Mouse (Mus musculus) limb, embryonic 14.5 days (tissue): ENCODE data around the gene Abcg8. TPM values are rescaled to one million over a fixed set of nuclear protein-coding genes. Genes with fewer than 3 reads are reported as not detected.

ENCODE experiments used
- ATAC-seq: fragments of 200-750 bp; cut with Nextera tagmentation; 2 replicates; pipeline ENCODE4 v1.8.0; 2017; ENCODE audit warnings: low read depth, moderate number of reproducible peaks, moderate TSS enrichment; ENCODE audit not compliant: low FRiP score
- DNase-seq: peaks from one replicate; pipeline ENCODE4 v3.0.0-alpha.2; 2015; ENCODE audit warnings: low spot score
- H3K27ac ChIP-seq: fragments of 300-500 bp; sonication (generic); replicated peaks from 2 replicates; pipeline ENCODE4 v1.5.1; 2014; ENCODE audit warnings: low read depth, mild to moderate bottlenecking, low read length, moderate library complexity, mixed read lengths
- H3K27me3 ChIP-seq: fragments of 300-500 bp; sonication (generic); 2 replicates; pipeline ENCODE4 v1.6.1; 2014; ENCODE audit warnings: low read length, mixed read lengths; ENCODE audit not compliant: control insufficient read depth, insufficient read depth
- H3K36me3 ChIP-seq: fragments of 300-500 bp; sonication (generic); 2 replicates; pipeline ENCODE4 v1.6.1; 2014; ENCODE audit warnings: mild to moderate bottlenecking, low read length, moderate library complexity, mixed read lengths; ENCODE audit not compliant: control insufficient read depth, insufficient read depth
- H3K4me1 ChIP-seq: fragments of 300-500 bp; sonication (generic); 2 replicates; pipeline ENCODE4 v1.6.1; 2014; ENCODE audit warnings: antibody characterized with exemption, low read length, mixed read lengths; ENCODE audit not compliant: control insufficient read depth, insufficient read depth
- H3K4me2 ChIP-seq: fragments of 300-500 bp; sonication (generic); replicated peaks from 2 replicates; pipeline ENCODE4 v1.6.1; 2014; ENCODE audit warnings: low read depth, mild to moderate bottlenecking, low read length, moderate library complexity; ENCODE audit not compliant: severe bottlenecking
- H3K4me3 ChIP-seq: fragments of 300-500 bp; sonication (generic); replicated peaks from 2 replicates; pipeline ENCODE4 v1.5.1; 2014; ENCODE audit warnings: low read length
- H3K9ac ChIP-seq: fragments of 300-500 bp; sonication (generic); 2 replicates; pipeline ENCODE4 v1.6.1; 2014; ENCODE audit warnings: mild to moderate bottlenecking, low read depth, low read length, moderate library complexity; ENCODE audit not compliant: severe bottlenecking
- H3K9me3 ChIP-seq: fragments of 300-500 bp; sonication (generic); 2 replicates; pipeline ENCODE4 v1.6.1; 2016; ENCODE audit warnings: low read length; ENCODE audit not compliant: control insufficient read depth
- POLR2A ChIP-seq: fragments of 200-500 bp; IDR thresholded peaks from 2 replicates; pipeline ENCODE4 v1.8.0; 2012; ENCODE audit warnings: inconsistent platforms, mild to moderate bottlenecking, moderate library complexity, borderline replicate concordance; ENCODE audit not compliant: insufficient read depth, insufficient read length; ENCODE audit errors: extremely low read depth
- WGBS: fragments of 180-500 bp; shearing (Covaris S2); extraction: QIAGEN DNeasy Blood & Tissue Kit; methylation state at CpG from one replicate; pipeline ENCODE4 v1.1.7; 2014; 5-methylcytosine and 5-hydroxymethylcytosine counted together
- polyA plus RNA-seq, 2 experiments: library from polyadenylated mRNA; depleted of rRNA in 1 of 2; stranded (reverse) in 1 of 2; unstranded in 1 of 2; fragments of >200 nt; fragmentation: Nextera tagmentation in 1 of 2; extraction: Ambion mirVana in 1 of 2; gene quantifications; 2 replicates each; pipeline versions ENCODE4 v1.2.1 to v1.2.3; 2012 to 2014

The Abcg8 gene
- polyA plus RNA-seq, 2 experiments, result 0.16 TPM; not detected in 1

DNA sequence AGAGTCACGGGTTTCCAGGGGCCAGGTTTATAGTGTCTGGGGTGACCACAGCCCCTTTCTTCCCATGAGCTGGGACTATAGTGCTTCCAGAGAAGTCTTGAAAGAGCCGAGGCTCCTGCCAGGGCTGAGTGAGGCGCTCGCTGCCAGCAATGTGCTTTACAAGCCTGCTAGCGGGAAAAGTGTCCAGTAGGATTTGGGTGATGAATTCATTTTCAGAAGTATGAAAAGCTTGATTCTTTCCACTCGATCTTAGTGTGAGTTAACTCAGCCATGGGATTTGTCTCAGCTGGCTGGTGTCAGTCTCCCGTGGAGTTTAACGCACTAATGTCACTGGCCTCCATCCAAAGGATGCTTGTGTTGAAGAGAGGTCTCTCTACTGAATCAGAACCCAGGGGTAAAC lies 39.8 kb upstream of the Abcg8 start:
- ATAC-seq (peak; percentile 71), DNase-seq (peak; percentile 64)
- H3K4me3 ChIP-seq, result no peak overlapping the region
- no peak overlapping the region for H3K9ac ChIP-seq
- H3K36me3 ChIP-seq, result peaks cover 7% of the 10 kb centered on the region; the same call in 1 of the 2 replicates
- TF ChIP-seq POLR2A, result no peak
- 37% methylated on average over 8 of the region's 8 CpGs for WGBS
- H3K27me3 ChIP-seq, result no peaks in the 10 kb centered on the region
- 0 out of 2 replicates have a peak, but pooled peaks cover 11% of the 10 kb centered on the region for H3K4me1 ChIP-seq
- no peak overlapping the region for H3K4me2 ChIP-seq
- H3K27ac ChIP-seq, result 0 out of 2 replicates have a peak overlapping the region, but pooled peaks have one; percentile 20
- H3K9me3 ChIP-seq, result no peaks in the 10 kb centered on the region

GRCm38 (mm10) chr17:84637971-84638370 lies 38.1 kb upstream of the Abcg8 start:
- Histone ChIP-seq H3K4me3 (no peak overlapping the region), H3K4me2 (no peak overlapping the region), H3K36me3 (peaks cover 7% of the 10 kb centered on the region; the same call in 1 of the 2 replicates), H3K27me3 (no peaks in the 10 kb centered on the region), H3K9ac (no peak overlapping the region), H3K4me1 (0 out of 2 replicates have a peak, but pooled peaks cover 11% of the 10 kb centered on the region), H3K9me3 (no peaks in the 10 kb centered on the region), H3K27ac (no peak overlapping the region)
- WGBS, result 92% methylated on average over 6 of the region's 6 CpGs
- ATAC-seq, result no peak
- no peak for DNase-seq
- no peak for TF ChIP-seq POLR2A

DNA sequence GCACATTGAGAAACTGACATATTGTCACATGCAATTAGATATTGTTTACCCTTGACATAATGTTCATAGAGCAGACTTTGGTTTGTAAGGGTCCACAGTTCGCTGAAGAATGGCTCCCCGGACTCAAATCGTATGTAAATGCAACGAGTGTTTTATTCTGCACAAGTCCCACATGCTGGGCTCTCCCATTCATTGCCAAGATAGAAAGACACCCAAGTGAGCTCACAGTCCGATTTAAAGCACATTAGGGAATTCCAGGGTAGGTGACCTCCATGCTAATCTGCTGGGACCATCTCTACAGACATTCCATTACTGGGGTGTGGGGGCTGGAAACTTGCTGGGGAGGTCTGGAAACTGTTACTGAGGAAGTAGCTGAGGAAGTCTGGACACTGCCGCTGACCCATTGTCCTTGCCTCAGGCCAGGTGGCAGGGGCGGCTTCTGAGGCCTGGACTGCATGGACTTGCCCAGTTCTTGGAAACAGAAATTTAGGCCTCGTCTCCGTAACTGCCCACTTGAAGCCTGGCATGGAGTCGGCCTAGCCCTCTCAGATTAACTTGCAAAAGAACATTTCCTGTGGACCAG lies 36.2 kb upstream of the Abcg8 start:
- peaks cover 7% of the 10 kb centered on the region; the same call in 1 of the 2 replicates for H3K36me3 ChIP-seq
- H3K27me3 ChIP-seq, result no peaks in the 10 kb centered on the region
- peaks cover 19% of the 10 kb centered on the region; the same call in 1 of the 2 replicates for H3K4me1 ChIP-seq
- H3K9ac ChIP-seq, result no peak overlapping the region
- no peaks in the 10 kb centered on the region for H3K9me3 ChIP-seq
- DNase-seq (no peak), ATAC-seq (no peak)
- H3K4me3 ChIP-seq, result no peak overlapping the region
- 68% methylated on average over 10 of the region's 10 CpGs for WGBS
- no peak for TF ChIP-seq POLR2A
- H3K4me2 ChIP-seq, result no peak overlapping the region
- H3K27ac ChIP-seq, result no peak overlapping the region

- Histone ChIP-seq H3K27ac (no peak overlapping the region), H3K36me3 (peaks cover 7% of the 10 kb centered on the region; the same call in 1 of the 2 replicates), H3K4me1 (peaks cover 14% of the 10 kb centered on the region; the same call in 1 of the 2 replicates), H3K4me3 (no peak overlapping the region), H3K9me3 (no peaks in the 10 kb centered on the region), H3K4me2 (no peak overlapping the region), H3K9ac (no peak overlapping the region), H3K27me3 (no peaks in the 10 kb centered on the region)
- no peak for TF ChIP-seq POLR2A
- 36% methylated on average over 3 of the region's 3 CpGs for WGBS
- ATAC-seq, result no peak
- no peak for DNase-seq
Observed at GRCm38 (mm10) chr17:84641893-84642292, 34.2 kb upstream of the Abcg8 start.

- H3K4me1 ChIP-seq, result peaks cover 14% of the 10 kb centered on the region; the same call in 1 of the 2 replicates
- TF ChIP-seq POLR2A, result no peak
- no peak overlapping the region for H3K27ac ChIP-seq
- ATAC-seq (no peak), DNase-seq (no peak)
- no peak overlapping the region for H3K4me3 ChIP-seq
- no peak overlapping the region for H3K9ac ChIP-seq
- no peak overlapping the region for H3K4me2 ChIP-seq
- no peaks in the 10 kb centered on the region for H3K27me3 ChIP-seq
- H3K36me3 ChIP-seq, result peaks cover 7% of the 10 kb centered on the region; the same call in 1 of the 2 replicates
- no peaks in the 10 kb centered on the region for H3K9me3 ChIP-seq
- WGBS, result 83% methylated on average over 9 of the region's 9 CpGs
Observed at GRCm38 (mm10) chr17:84642324-84642723, 33.8 kb upstream of the Abcg8 start.
